Mouse (Mus musculus): ENCODE results near the gene Ssh3. TPM values are rescaled to one million over a fixed set of nuclear protein-coding genes. Genes with fewer than 3 reads are reported as not detected.

The Ssh3 gene
- total RNA-seq, 2 experiments from 2014 or later: 57.5 to 58.7 TPM

DNA sequence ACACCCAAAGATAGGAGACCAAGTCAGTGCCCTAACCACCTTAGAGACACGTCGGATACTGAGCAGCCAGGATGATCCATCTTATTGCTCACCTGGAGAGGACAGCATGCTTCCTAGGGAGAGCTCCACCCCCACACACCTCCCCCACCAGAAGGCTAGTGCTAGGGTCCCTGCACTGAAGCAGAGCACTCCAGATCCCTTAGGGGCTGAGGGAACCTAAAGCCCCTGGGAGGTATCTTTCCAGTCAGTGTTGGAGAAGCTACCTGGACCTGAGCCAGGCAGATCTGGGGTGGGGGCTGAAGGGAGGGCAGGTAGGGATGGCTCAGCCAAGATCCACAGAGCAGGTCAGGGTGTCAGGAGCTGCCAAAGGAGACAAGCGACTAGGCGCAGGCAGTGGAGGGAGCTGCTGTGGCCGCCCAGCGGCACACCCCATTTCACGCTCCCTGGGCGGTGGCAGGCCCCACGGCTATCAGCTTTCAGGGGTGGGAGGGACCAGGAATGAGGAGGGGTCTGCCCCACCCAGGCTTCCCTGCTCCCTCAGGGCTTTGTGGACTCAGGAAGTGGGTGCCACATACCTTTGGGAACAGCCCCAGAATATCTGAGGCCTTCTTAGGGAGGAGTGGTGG is 39.4 kb downstream of the Ssh3 start:
- no peak for DNase-seq (ENCODE audit: low spot score in 2 of 2)
- Histone ChIP-seq H3K4me3 (no peak overlapping the region), H3K27ac (peak overlapping the region; percentile 96)
- no peak for TF ChIP-seq CTCF (conservative IDR thresholded peaks at IDR 0.05)

DNA sequence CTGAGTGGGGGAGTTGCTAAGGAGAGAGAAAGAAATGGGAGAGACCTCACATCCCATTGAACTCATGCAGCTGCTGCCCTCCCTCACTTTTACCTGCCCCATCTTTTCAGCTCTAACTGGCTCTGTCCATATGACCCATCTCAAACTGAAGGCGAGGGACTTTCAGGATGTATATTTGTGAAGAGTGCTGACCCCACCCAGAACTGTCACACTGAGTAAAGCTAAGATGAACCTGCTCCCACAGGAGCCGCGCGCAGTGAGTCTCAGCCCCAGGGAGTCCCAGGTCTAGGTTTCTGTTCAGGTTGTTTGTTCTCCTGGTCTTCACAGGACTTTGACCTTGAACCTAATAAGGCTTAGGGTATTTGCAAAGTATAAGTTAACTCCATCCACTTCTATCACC is 40.1 kb downstream of the Ssh3 start:
- no peak for TF ChIP-seq CTCF (conservative IDR thresholded peaks at IDR 0.05)
- Histone ChIP-seq H3K27ac (no peak overlapping the region), H3K4me3 (no peak overlapping the region)
- DNase-seq (ENCODE audit: low spot score in 2 of 2): no peak

DNA sequence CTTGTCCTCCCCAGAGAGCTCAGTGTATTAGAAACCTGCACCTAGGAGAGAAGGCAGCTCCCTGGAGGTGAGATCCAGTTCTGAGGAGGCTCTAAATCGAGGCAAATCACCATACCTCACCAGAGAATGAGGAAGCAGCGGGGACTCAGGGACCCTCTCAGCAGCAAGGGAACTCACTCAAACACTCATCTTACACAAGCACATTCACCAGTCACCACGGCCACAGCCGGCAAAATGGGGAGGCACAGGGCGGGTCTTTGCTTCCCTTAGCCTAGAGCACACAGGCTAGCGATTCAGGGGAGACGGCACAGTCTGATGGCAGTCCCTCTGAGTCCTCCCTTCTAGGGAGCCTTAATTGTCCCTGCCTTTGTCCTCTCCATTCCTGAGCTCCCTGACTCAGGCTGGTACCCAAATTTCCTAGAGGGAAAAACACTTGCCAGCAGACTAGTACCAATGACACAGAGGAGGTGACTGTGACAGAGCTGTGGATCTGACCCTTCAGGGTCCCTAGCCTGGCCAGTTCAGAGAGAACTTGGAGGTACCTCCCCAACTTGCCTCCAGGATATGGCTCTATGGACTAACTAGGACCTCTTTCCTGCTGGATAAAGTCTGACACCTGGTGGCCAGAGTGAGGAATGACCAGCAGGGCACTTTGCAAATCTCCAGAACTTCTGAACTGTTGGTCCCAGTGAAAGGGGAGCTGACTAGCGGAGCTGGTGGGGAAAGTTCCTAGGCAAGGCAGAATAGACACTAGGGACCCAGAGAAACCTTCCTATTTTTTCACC is 40.9 kb downstream of the Ssh3 start:
- TF ChIP-seq CTCF (conservative IDR thresholded peaks at IDR 0.05): peak; percentile 99
- H3K27ac ChIP-seq: no peak overlapping the region

DNA sequence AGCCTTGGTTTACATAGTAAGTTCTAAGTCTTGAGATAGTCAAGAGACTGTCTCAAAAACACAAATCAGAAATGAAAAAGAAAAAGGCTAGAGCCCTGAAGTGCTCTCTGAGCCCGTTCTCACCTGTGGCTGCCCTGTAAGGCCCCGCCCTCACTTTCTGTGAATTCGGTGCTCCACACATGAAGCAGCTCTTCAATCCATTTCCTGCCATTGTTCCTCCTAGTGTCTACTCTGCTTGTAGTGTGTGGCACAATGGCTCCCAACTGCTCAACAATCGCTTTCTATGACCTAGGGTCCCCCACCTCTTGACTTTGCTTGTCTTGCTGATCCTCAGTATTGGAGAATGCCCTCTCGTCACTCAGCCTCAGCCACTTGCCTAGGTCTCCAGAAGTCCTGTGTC is 41.5 kb downstream of the Ssh3 start:
- DNase-seq (ENCODE audit: low spot score in 2 of 2): no peak
- no peak for TF ChIP-seq CTCF (conservative IDR thresholded peaks at IDR 0.05)
- no peak overlapping the region for H3K27ac ChIP-seq
- H3K4me3 ChIP-seq: no peak overlapping the region

More for the DNA sequence above, 40.9 kb downstream of the Ssh3 start:
- H3K4me3 ChIP-seq: no peak overlapping the region
- DNase-seq (ENCODE audit: low spot score in 2 of 2): peak; percentile 76 to 77

DNA sequence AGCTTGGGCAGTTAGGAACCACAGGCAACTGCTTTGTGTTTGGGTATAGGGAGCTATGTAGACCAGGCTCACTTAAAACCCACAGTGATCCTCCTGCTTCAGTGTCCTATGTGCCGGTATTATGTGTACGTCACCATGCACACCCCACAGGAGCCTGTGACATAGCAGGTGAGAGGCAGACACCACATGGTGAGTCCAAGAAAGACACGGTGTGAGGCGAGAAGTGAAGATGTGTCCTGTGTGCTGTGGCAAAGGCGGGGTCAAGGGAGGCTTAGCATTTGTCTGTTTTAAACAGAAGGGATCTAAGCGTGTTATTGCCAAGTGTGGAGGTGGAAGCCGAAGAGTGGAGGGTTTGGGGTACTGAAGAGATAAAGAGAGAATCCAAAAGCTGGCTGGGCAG is 42.2 kb downstream of the Ssh3 start:
- Histone ChIP-seq H3K27ac (no peak overlapping the region), H3K4me3 (no peak overlapping the region)
- DNase-seq (ENCODE audit: low spot score in 2 of 2): no peak
- TF ChIP-seq CTCF (conservative IDR thresholded peaks at IDR 0.05): no peak

DNA sequence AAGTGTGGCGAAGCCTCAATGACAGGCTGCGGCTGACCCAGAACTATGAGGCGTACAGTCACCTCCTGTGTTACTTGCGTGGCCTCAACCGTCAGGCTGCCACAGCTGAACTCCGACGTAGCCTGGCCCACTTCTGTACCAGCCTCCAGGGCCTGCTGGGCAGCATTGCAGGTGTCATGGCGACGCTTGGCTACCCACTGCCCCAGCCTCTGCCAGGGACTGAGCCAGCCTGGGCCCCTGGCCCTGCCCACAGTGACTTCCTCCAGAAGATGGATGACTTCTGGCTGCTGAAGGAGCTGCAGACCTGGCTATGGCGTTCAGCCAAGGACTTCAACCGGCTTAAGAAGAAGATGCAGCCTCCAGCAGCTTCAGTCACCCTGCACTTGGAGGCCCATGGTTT is 46.8 kb downstream of the Ssh3 start:
- H3K4me3 ChIP-seq: no peak overlapping the region
- no peak for TF ChIP-seq CTCF (conservative IDR thresholded peaks at IDR 0.05)
- no peak overlapping the region for H3K27ac ChIP-seq
- no peak for DNase-seq (ENCODE audit: low spot score in 2 of 2)

DNA sequence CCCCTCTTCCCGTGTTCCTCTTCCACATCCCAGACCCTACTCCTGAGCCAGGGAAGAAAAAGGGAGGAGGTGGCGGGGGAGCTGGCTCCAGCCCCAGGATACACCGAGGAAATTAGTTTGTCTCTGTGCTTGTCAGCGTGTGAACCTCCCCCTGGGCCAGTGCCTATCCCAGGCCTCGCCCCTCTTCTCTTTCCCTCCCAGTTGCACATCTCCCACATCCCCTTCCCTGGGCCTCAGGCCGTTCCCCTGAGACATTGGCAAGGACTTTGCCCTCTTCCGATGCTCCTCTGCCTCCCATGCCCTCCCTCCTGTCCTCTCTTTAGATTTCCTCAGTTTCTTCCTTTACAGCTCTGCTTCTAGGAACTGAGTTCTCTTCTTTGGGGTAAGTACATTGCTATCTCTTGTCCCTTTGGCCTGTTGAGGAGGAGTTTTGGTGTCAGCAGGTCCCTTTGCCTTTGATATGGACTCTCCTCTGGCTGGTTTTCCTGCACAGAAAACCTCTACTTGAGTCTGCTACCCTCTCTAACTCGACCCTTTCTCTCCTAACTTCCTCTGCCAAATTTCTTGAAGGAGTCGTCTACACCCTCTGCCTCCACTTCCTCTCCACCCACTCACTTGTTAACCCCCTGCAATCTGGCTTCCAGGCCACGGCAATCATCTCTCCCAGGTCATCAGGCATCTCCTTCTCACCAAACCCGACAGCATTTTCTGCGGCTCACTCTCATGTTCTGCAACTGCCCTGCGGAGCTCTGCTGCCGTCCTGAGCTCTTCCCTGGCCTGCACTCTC is 47.8 kb downstream of the Ssh3 start:
- 0 out of 2 replicates have a peak overlapping the region, but pooled peaks have one; percentile 5 for H3K27ac ChIP-seq
- H3K4me3 ChIP-seq: no peak overlapping the region
- DNase-seq (ENCODE audit: low spot score in 2 of 2): no peak
- TF ChIP-seq CTCF (conservative IDR thresholded peaks at IDR 0.05): no peak

DNA sequence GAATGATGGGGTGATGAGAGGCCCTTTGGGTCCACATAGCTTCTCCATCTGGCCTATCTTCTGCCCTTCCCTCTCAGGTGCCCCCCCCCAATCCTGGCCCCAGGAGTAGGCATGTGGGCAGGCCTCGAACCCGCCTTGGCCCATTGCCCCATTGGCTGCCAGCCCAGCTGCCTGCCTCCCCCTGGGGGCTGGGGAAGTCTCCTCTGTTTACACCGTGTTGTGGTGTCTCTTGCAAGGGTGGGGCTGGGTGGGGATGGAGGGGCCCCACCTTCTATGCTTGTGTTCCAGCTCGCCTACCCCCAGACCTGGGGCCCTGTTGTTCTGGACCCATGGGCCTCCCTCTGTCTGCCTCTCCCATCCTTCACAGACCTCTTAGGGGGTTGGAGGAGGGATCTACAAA is 48.6 kb downstream of the Ssh3 start:
- DNase-seq (ENCODE audit: low spot score in 2 of 2): no peak
- TF ChIP-seq CTCF (conservative IDR thresholded peaks at IDR 0.05): no peak

DNA sequence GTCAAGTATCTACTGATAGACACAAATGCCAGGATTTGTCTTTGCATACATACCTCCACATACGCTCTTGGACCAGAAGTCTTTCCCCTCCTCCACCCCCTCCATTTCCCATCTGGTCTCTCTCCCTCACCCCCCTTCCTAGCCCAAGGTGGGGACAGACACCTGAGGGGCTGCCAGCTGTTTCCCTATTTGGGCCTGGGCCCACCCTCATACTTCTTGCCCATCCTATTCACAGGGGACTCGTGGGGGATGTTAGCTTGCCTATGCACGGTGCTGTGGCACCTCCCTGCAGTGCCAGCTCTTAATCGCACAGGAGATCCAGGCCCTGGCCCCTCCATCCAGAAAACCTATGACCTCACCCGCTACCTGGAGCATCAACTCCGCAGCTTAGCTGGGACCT is 49.0 kb downstream of the Ssh3 start:
- no peak for DNase-seq (ENCODE audit: low spot score in 2 of 2)
- no peak for TF ChIP-seq CTCF (conservative IDR thresholded peaks at IDR 0.05)
- Histone ChIP-seq H3K27ac (no peak overlapping the region), H3K4me3 (no peak overlapping the region)

More for the DNA sequence above, 48.6 kb downstream of the Ssh3 start:
- Histone ChIP-seq H3K27ac (no peak overlapping the region), H3K4me3 (no peak overlapping the region)

DNA sequence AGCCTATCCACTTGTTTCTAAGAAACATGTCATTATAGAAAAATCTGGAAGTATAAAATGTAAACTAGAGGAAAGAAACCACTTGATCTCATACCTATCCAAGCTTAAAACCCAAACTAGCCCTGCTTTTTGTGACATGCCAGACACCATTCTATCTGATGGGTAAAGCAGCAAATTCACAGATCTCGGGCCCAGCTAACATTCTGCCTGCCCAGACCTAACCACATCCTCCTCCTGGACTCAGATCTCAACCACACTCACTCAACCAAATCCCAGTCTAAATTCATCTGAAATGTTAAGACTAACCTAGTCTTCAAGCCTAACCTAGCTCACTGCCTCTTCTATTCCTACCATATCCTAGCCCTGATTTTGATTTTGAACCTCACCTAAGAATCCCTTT is 50.2 kb downstream of the Ssh3 start:
- no peak for TF ChIP-seq CTCF (conservative IDR thresholded peaks at IDR 0.05)
- no peak overlapping the region for H3K4me3 ChIP-seq
- no peak for DNase-seq (ENCODE audit: low spot score in 2 of 2)
- H3K27ac ChIP-seq: no peak overlapping the region

DNA sequence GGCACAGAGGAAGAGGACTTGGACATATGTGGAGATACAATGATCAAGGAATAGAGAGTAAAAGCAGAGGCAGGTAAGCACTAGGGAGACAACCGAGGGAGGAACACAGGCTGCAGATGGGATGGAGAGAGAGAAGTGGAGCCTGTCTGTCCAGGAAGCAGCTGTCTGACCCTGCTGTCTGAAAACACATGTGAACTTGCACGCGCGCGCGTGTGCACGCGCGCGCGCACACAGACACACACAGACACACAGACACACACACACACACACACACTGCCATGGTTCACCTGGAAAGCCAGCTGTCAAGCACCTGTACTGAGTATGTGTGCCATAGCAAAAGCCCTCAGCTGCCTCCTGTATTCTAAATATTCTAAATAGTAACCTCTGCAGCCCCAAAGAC is 50.7 kb downstream of the Ssh3 start:
- DNase-seq (ENCODE audit: low spot score in 2 of 2): no peak
- TF ChIP-seq CTCF (conservative IDR thresholded peaks at IDR 0.05): no peak
- H3K27ac ChIP-seq: no peak overlapping the region
- no peak overlapping the region for H3K4me3 ChIP-seq

DNA sequence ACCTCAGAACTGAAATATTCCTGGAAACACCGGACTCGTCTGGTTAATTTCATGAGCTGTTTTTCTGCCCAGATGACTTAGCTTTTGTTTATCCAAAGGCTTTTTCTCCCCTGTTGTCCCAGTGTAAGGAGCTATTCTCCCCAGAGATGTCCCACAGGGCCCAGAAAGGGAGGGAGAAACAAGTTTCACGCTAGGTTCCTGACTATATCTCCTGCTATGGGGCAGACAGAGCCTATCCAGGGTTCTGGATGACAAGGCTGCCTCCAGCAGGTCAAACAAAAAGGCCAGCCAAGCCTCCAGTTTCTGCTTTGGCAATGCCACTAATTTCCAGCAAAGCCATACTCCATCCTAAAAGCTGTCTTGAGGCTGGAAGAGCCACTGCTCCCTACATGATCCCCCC is 51.1 kb downstream of the Ssh3 start:
- TF ChIP-seq CTCF (conservative IDR thresholded peaks at IDR 0.05): no peak
- no peak overlapping the region for H3K4me3 ChIP-seq
- DNase-seq (ENCODE audit: low spot score in 2 of 2): no peak
- H3K27ac ChIP-seq: no peak overlapping the region

DNA sequence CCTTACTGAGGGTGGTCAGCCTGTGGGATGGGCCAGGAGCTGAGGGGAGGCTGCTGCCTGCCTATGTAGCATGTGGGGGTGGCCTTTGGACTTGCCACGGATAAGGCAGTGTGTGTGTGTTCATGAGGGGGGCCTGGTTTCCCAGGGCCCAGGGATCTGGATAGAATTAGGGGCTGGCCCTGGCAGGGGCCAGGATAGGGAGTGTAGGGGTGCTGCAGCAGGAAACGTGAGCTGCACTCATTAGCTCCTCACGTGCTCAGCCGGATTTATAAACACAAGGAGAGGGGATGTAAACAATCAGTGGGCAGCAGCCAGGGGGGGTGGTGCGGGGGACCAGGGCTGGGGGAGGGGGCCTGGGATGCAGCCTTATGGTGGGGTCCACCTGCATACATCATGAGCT is 51.8 kb downstream of the Ssh3 start:
- H3K27ac ChIP-seq: no peak overlapping the region
- TF ChIP-seq CTCF (conservative IDR thresholded peaks at IDR 0.05): no peak
- DNase-seq (ENCODE audit: low spot score in 2 of 2): no peak
- H3K4me3 ChIP-seq: no peak overlapping the region

Data from layer of hippocampus, adult 2 months (tissue).